Mouse (Mus musculus) forebrain, embryonic 15.5 days (tissue): ENCODE measurements around the gene Bet1l. TPM values are rescaled to one million over a fixed set of nuclear protein-coding genes. Genes with fewer than 3 reads are reported as not detected.
"Not testable (repeated sequence)": the region's sequence is repeated elsewhere in the genome, so short reads cannot be mapped to it uniquely, and the experiment has no call there.

Experiments used
- ATAC-seq: fragments of 200-750 bp; cut with Nextera tagmentation; replicated peaks from 2 replicates; pipeline ENCODE4 v1.8.0; 2017; ENCODE audit warnings: mild to moderate bottlenecking, moderate TSS enrichment, moderate library complexity
- H3K27ac ChIP-seq: fragments of 300-500 bp; sonication (generic); replicated peaks from 2 replicates; pipeline ENCODE4 v1.5.1; 2015; ENCODE audit warnings: mild to moderate bottlenecking, inconsistent platforms
- H3K27me3 ChIP-seq: fragments of 300-500 bp; sonication (generic); 2 replicates; pipeline ENCODE4 v1.6.1; 2015; ENCODE audit warnings: inconsistent platforms
- H3K36me3 ChIP-seq: fragments of 300-500 bp; sonication (generic); 2 replicates; pipeline ENCODE4 v1.6.1; 2015; ENCODE audit warnings: mild to moderate bottlenecking, inconsistent platforms
- H3K4me1 ChIP-seq: fragments of 300-500 bp; sonication (generic); 2 replicates; pipeline ENCODE4 v1.6.1; 2015; ENCODE audit warnings: inconsistent platforms
- H3K4me2 ChIP-seq: fragments of 300-500 bp; sonication (generic); replicated peaks from 2 replicates; pipeline ENCODE4 v1.6.1; 2015; ENCODE audit warnings: mild to moderate bottlenecking, inconsistent platforms
- H3K4me3 ChIP-seq: fragments of 300-500 bp; sonication (generic); 2 replicates; pipeline ENCODE4 v1.5.1; 2015; ENCODE audit warnings: mild to moderate bottlenecking, inconsistent platforms
- H3K9ac ChIP-seq: fragments of 300-500 bp; sonication (generic); replicated peaks from 2 replicates; pipeline ENCODE4 v1.6.1; 2015; ENCODE audit warnings: mild to moderate bottlenecking, inconsistent platforms
- H3K9me3 ChIP-seq: fragments of 300-500 bp; sonication (generic); 2 replicates; pipeline ENCODE4 v1.6.1; 2016; ENCODE audit warnings: inconsistent platforms
- WGBS: fragments of 180-500 bp; shearing (Covaris S2); methylation state at CpG from one replicate; pipeline ENCODE4 v1.1.7; 2015; ENCODE audit warnings: mixed read lengths; 5-methylcytosine and 5-hydroxymethylcytosine counted together
- polyA plus RNA-seq: library from polyadenylated mRNA; unstranded; fragments of >200 nt; fragmentation: Nextera tagmentation; extraction: Ambion mirVana; gene quantifications from 2 replicates; pipeline ENCODE4 v1.2.1, GENCODE M21; 2015

Bet1l gene
- polyA plus RNA-seq = 44.3 and 46.9 TPM in 2 replicates

DNA sequence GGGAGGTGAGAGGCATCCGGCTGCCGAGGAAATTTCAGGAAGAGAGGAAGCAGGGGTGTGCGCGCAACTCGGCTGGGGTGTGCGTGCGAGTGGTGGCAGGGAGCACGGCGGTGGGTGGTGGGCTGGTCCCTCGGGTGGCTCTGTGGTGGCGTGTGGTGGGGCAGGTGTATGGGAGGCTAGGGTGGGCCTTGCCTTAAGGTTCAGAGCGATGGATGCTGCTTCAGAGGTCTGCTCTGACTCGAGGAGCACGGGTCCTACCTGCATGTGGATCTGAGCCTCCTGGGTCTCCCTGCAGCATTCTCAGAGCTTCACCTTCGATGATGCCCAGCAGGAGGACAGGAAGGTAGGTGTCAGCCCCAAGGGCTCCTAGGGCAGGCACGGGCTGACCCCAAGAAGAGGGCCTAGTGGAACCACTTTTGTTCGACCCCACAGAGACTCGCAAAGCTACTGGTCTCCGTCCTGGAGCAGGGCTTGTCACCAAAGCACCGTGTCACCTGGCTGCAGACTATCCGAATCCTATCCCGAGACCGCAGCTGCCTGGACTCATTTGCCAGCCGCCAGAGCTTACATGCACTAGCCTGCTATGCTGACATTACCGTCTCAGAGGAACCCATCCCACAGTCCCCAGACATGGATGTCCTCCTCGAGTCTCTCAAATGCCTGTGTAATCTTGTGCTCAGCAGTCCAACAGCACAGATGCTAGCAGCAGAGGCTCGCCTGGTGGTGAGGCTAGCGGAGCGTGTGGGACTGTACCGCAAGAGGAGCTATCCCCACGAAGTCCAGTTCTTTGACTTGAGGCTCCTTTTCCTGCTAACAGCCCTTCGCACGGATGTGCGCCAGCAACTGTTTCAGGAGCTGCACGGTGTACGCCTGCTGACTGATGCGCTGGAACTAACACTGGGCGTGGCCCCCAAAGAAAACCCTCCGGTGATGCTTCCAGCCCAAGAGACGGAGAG lies at the start of gene Bet1l:
Bet1l (minus strand) TSS at position 28 of the 956 bp plus-strand sequence.
- H3K4me3 ChIP-seq = peak within 1 kb of the TSS; percentile 68
- H3K4me2 ChIP-seq = peak within 1 kb of the TSS; percentile 86
- peaks cover 32% of the 10 kb centered on the region for H3K4me1 ChIP-seq
- WGBS = 37% methylated on average over 40 of the region's 40 CpGs
- peaks cover 42% of the 10 kb centered on the region for H3K36me3 ChIP-seq
- ATAC-seq = peak; percentile 57
- no peaks in the 10 kb centered on the region for H3K9me3 ChIP-seq
- peak within 1 kb of the TSS; percentile 78 for H3K9ac ChIP-seq
- no peaks in the 10 kb centered on the region for H3K27me3 ChIP-seq
- peak within 1 kb of the TSS; percentile 92 for H3K27ac ChIP-seq

GRCm38 (mm10) chr7:140907131-140907530 lies 49.8 kb upstream of the Bet1l start:
- Histone ChIP-seq H3K9ac (no peak overlapping the region), H3K4me1 (peaks cover 5% of the 10 kb centered on the region), H3K36me3 (no peaks in the 10 kb centered on the region), H3K4me2 (no peak overlapping the region), H3K27me3 (no peaks in the 10 kb centered on the region), H3K4me3 (no peak overlapping the region), H3K9me3 (no peaks in the 10 kb centered on the region), H3K27ac (no peak overlapping the region)
- no peak for ATAC-seq
- 86% methylated on average over 13 of the region's 13 CpGs for WGBS

DNA sequence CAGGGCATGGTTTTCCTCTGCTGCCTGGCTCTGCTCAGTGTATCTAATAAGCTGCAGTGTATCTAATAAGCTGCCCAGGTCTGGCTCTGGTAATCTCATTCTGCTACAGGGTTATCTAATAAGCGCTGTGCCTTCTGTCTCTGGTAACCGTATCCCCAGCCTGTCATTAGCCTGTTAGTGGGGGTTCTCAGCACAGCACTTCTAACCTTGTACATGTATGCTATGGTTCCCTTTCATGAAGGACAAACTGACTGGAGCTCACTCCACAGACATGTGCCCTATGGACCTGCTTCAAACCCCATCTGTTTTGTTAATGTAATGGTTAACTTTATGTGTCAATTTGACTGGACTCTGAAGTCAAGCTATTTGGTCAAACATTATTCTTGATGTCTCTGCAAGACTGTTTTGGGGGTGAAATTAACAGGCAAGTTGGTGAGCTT lies 48.3 kb upstream of the Bet1l start:
- Histone ChIP-seq H3K27me3 (no peaks in the 10 kb centered on the region), H3K4me2 (no peak overlapping the region), H3K27ac (no peak overlapping the region), H3K4me3 (no peak overlapping the region), H3K36me3 (no peaks in the 10 kb centered on the region), H3K9me3 (no peaks in the 10 kb centered on the region), H3K9ac (no peak overlapping the region), H3K4me1 (peaks cover 5% of the 10 kb centered on the region)
- 86% methylated on average over 2 of the region's 2 CpGs for WGBS
- ATAC-seq = no peak

DNA sequence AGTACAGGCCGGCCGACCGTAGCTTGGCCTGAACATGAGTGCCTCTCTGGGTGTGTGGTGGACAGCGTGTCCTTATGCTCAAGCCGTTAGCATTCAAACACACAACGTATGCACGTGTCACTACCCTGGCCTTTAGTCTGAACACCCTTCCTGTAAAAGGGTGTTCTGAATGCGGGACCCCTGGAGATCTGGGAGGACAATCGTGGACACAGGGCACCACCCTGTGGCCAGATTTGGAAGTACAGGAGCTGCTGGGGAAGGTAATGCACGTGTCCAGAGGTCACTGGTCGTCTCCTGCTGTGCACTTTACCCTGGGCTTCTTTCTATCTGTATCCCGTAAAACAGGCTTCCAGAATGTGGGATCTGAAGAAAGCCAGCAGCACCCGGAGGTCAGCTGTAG lies 45.8 kb upstream of the Bet1l start:
- 0 out of 2 replicates have a peak, but pooled peaks have one; percentile 41 for ATAC-seq
- no peak overlapping the region for H3K4me2 ChIP-seq

DNA sequence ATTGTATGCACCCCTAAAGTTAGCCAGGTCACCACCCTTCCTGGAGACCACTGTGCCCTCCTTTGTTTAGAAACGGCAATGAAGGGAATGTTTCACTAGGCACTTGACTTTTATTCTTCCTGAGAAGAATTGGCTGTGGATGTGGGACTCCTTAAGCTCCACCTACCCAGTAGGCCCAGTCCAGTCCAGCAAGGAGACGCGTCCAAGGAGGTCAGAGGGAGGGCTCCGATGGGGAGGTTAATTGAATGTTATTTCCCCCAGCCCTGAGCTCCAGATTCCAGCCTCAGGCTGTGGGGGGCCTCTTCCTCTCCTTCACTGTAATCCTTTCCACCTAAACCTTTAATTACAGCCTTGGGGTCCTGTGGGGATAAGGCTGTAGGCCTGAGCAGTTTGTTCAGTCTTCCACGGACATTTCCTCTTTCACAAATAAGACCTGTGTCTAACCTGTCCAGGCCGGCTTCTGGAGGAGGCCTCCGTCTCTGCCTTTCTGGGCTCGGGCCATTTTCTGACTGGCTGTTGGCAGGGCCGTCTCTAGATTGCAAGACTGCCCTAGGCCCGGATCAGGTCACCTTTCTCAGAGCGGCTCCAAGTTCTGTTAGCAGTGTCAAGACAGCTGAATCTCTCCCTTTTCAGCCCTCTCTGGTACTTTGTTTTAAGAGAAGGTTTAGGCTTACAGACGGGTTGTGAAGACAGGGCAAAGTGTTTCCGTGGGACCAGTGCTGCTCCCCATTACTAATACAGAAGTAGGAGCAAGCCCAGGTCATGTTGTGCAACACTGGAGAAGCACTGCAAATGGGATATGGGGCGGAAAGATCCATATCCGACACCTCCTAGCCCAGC lies 44.9 kb upstream of the Bet1l start:
- Histone ChIP-seq H3K9ac (no peak overlapping the region), H3K36me3 (peaks cover 17% of the 10 kb centered on the region), H3K9me3 (no peaks in the 10 kb centered on the region), H3K4me2 (no peak overlapping the region), H3K27ac (no peak overlapping the region), H3K4me1 (no peaks in the 10 kb centered on the region), H3K27me3 (no peaks in the 10 kb centered on the region), H3K4me3 (no peak overlapping the region)
- 72% methylated on average over 15 of the region's 15 CpGs for WGBS
- no peak for ATAC-seq

More for the DNA sequence above, 45.8 kb upstream of the Bet1l start:
- 22% methylated on average over 13 of the region's 13 CpGs for WGBS
- H3K9me3 ChIP-seq = no peaks in the 10 kb centered on the region
- H3K9ac ChIP-seq = peak overlapping the region; percentile 18; the same call in 1 of the 2 replicates
- H3K27me3 ChIP-seq = no peaks in the 10 kb centered on the region
- H3K36me3 ChIP-seq = peaks cover 8% of the 10 kb centered on the region; the same call in 1 of the 2 replicates
- H3K4me3 ChIP-seq = no peak overlapping the region
- H3K4me1 ChIP-seq = no peaks in the 10 kb centered on the region
- H3K27ac ChIP-seq = no peak overlapping the region

GRCm38 (mm10) chr7:140900220-140900619 lies 42.8 kb upstream of the Bet1l start, which contains the start of gene Cox8b:
Cox8b (minus strand) TSS chr7:140900446.
- Histone ChIP-seq H3K4me1 (no peaks in the 10 kb centered on the region), H3K36me3 (peaks cover 33% of the 10 kb centered on the region), H3K27ac (no peak within 1 kb of the TSS), H3K4me2 (no peak within 1 kb of the TSS), H3K9ac (no peak within 1 kb of the TSS), H3K27me3 (no peaks in the 10 kb centered on the region), H3K9me3 (no peaks in the 10 kb centered on the region), H3K4me3 (no peak within 1 kb of the TSS)
- ATAC-seq = no peak
- WGBS = 81% methylated on average over 10 of the region's 10 CpGs

GRCm38 (mm10) chr7:140899121-140899520 lies 41.7 kb upstream of the Bet1l start:
- Histone ChIP-seq H3K4me1 (no peaks in the 10 kb centered on the region), H3K36me3 (peaks cover 42% of the 10 kb centered on the region), H3K4me2 (no peak overlapping the region), H3K9me3 (no peaks in the 10 kb centered on the region), H3K4me3 (no peak overlapping the region), H3K27me3 (no peaks in the 10 kb centered on the region), H3K27ac (no peak overlapping the region), H3K9ac (no peak overlapping the region)
- 75% methylated on average over 3 of the region's 3 CpGs for WGBS
- ATAC-seq = no peak

GRCm38 (mm10) chr7:140897863-140898262 lies 40.5 kb upstream of the Bet1l start:
- Histone ChIP-seq H3K4me2 (no peak overlapping the region), H3K4me1 (no peaks in the 10 kb centered on the region), H3K27me3 (no peaks in the 10 kb centered on the region), H3K4me3 (no peak overlapping the region), H3K9me3 (no peaks in the 10 kb centered on the region), H3K36me3 (peaks cover 49% of the 10 kb centered on the region), H3K27ac (no peak overlapping the region), H3K9ac (no peak overlapping the region)
- WGBS = 90% methylated on average over 7 of the region's 7 CpGs
- no peak for ATAC-seq

DNA sequence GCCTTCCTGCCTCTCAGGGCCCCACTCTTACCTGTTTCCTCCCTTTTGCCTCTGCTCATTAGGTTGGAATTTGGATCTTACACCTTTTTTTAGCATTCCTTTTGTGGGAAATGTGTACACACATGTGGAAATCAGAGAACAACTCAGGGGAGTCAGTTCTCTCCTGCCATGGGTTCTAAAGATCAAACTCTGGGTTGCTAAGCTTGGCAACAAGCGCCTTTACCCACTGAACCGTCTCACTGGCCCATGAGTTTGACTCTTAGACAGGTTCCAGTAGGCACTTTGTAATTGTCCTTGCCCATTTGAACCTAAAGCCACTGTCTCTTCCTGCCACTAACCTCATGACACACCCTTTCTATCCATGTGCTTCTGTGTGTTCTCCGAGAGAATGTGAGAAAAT lies 37.2 kb upstream of the Bet1l start:
- Histone ChIP-seq H3K9ac (no peak overlapping the region), H3K27ac (no peak overlapping the region), H3K4me2 (no peak overlapping the region), H3K9me3 (no peaks in the 10 kb centered on the region), H3K4me1 (no peaks in the 10 kb centered on the region), H3K27me3 (no peaks in the 10 kb centered on the region), H3K4me3 (no peak overlapping the region), H3K36me3 (peaks cover 69% of the 10 kb centered on the region)
- ATAC-seq = no peak
- WGBS = 96% methylated on average over 3 of the region's 3 CpGs

DNA sequence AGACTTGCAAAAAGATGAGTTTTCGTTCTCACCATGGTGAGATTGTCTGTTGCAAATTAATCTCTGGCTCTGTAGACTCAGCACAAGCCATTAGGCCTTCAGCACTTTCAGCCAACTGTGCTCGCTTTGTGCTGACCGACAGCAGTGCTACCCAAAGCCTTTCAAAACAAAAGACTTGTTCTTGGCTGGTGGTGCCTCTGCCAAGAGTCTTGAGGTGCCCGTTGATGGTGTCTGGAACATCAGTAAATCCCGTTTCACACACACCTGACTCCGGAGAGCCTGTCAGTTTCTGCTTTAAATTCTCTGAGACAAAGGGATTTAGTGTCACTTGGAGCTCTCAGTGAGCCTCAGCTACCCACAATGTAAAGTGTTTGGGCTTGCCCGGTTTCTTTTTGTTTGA lies 36.7 kb upstream of the Bet1l start:
- no peaks in the 10 kb centered on the region for H3K4me1 ChIP-seq
- H3K27ac ChIP-seq = no peak overlapping the region
- H3K9me3 ChIP-seq = no peaks in the 10 kb centered on the region
- H3K27me3 ChIP-seq = no peaks in the 10 kb centered on the region
- WGBS = 84% methylated on average over 7 of the region's 7 CpGs
- no peak overlapping the region for H3K4me2 ChIP-seq
- H3K9ac ChIP-seq = no peak overlapping the region
- H3K36me3 ChIP-seq = peaks cover 72% of the 10 kb centered on the region
- H3K4me3 ChIP-seq = no peak overlapping the region
- ATAC-seq = no peak

DNA sequence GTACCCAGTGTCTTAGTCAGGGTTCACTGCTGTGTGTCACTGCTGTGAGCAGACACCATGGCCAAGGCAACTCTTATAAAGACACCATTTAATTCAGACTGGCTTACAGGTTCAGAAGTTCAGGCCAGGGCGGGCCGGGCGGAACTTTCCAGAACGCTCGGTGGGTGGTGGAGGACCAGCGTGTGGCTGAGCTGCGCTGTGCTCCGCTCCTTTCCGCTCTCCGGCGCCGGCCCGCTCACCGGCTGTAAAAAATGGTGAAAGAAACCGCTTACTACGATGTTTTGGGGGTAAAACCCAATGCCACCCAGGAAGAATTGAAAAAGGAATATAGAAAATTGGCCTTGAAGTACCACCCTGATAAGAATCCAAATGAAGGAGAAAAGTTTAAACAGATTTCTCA lies 33.3 kb upstream of the Bet1l start:
- peaks cover 72% of the 10 kb centered on the region for H3K36me3 ChIP-seq
- H3K9ac ChIP-seq = not testable (repeated sequence)

DNA sequence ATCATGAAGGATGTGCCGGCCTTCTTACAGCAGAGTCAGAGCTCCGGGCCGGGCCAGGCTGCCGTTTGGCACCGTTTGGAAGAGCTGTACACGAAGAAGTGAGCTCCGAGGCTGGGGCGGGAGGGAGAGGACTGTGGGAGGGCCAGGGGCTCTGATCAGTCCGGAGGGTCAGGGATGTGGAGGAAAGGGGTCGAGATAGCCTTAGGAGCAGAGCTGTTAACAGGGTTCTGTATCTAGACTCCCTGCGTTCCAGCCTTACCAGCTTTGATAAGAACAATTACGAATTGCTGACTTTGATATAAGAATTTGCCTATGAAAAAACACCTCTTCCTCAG lies 25.1 kb upstream of the Bet1l start:
- H3K4me2 ChIP-seq = peak overlapping the region; percentile 82
- peak overlapping the region; percentile 97 for H3K4me3 ChIP-seq
- H3K36me3 ChIP-seq = peaks cover 19% of the 10 kb centered on the region
- no peaks in the 10 kb centered on the region for H3K27me3 ChIP-seq
- peak; percentile 64; the same call in 1 of the 2 replicates for ATAC-seq
- under 1% methylated on average over 12 of the region's 12 CpGs for WGBS
- H3K27ac ChIP-seq = peak overlapping the region; percentile 92
- peak overlapping the region; percentile 86 for H3K9ac ChIP-seq
- no peaks in the 10 kb centered on the region for H3K9me3 ChIP-seq
- peaks cover 17% of the 10 kb centered on the region for H3K4me1 ChIP-seq

More for the DNA sequence above, 33.3 kb upstream of the Bet1l start:
- ATAC-seq, H3K4me2 ChIP-seq, H3K27ac ChIP-seq, H3K27me3 ChIP-seq, H3K4me1 ChIP-seq, H3K4me3 ChIP-seq, H3K9me3 ChIP-seq: not testable (repeated sequence)
- 96% methylated on average over 16 of the region's 16 CpGs for WGBS
